Mouse (Mus musculus): ENCODE results near the gene Gm45234. TPM values are rescaled to one million over a fixed set of nuclear protein-coding genes. Genes with fewer than 3 reads are reported as not detected.

Gm45234 gene
- polyA plus RNA-seq, 1 experiment from 2014 or later: not detected

DNA sequence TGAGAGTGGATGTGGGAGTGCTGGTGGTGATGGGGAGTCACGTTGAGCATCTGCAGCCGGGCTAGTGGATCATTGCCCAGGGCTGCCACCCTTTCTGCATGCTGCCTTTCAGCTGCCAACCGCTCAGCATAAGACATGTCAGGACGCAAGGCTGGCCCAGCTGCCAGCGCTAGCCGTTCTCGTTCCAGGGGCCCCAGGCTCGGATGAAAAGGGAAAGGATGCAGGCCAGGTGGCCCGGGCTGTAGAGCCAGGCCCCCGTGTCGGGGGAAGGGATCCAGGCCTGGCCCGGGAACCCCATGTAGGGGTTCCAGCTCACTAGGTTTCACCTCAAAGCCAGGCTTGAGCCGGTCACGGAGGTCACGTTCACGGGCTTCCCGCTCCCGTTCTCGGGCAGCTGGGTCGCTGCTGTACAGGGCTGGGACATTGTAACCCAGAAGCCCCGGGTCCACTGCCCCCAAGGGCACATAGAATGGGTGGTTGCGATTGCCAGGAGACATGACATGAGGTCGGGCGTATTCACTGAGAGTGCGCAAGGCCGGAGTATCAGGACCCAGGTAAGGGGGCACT lies 11.0 kb downstream of the Gm45234 start:
- Histone ChIP-seq H3K27me3 (no peaks in the 10 kb centered on the region), H3K9me3 (replicated peaks) (no peaks in the 10 kb centered on the region), H3K27ac (peak overlapping the region; percentile 92), H3K36me3 (peaks cover 61% of the 10 kb centered on the region), H3K4me3 (peak overlapping the region; percentile 51), H3K4me1 (peaks cover 32% of the 10 kb centered on the region), H3K4me2 (replicated peaks) (peak overlapping the region; percentile 96), H3K9ac (peak overlapping the region; percentile 55)
- peak; percentile 5 for ATAC-seq (ENCODE audit: low FRiP score)
- 70% methylated on average over 26 of the region's 26 CpGs for WGBS

DNA sequence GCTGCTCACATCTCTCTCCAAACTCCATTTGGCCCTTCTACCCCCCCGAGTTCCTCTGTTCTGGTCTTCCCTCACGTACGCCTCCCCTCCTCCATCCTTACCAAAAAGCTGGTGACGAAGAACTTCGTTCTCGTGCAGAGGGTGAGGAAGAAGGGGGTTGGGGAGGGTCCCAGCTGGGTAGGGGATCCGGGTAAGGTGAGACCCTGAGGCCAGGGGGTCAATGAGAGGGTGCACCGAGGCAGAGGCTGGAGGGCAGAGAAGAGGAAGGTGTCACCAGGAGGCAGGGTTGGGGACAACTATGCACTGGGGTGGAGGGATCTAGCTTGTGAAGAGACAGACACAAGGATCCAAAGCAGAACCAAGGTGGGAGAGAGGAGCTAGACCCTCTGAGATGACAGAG lies 12.2 kb downstream of the Gm45234 start:
- H3K9me3 ChIP-seq (replicated peaks): no peaks in the 10 kb centered on the region
- no peak for ATAC-seq (ENCODE audit: low FRiP score)
- H3K9ac ChIP-seq: no peak overlapping the region
- H3K4me2 ChIP-seq (replicated peaks): no peak overlapping the region
- H3K4me3 ChIP-seq: no peak overlapping the region
- peaks cover 49% of the 10 kb centered on the region for H3K36me3 ChIP-seq
- no peak overlapping the region for H3K27ac ChIP-seq
- WGBS: 93% methylated on average over 8 of the region's 8 CpGs
- H3K27me3 ChIP-seq: no peaks in the 10 kb centered on the region
- H3K4me1 ChIP-seq: peaks cover 44% of the 10 kb centered on the region

DNA sequence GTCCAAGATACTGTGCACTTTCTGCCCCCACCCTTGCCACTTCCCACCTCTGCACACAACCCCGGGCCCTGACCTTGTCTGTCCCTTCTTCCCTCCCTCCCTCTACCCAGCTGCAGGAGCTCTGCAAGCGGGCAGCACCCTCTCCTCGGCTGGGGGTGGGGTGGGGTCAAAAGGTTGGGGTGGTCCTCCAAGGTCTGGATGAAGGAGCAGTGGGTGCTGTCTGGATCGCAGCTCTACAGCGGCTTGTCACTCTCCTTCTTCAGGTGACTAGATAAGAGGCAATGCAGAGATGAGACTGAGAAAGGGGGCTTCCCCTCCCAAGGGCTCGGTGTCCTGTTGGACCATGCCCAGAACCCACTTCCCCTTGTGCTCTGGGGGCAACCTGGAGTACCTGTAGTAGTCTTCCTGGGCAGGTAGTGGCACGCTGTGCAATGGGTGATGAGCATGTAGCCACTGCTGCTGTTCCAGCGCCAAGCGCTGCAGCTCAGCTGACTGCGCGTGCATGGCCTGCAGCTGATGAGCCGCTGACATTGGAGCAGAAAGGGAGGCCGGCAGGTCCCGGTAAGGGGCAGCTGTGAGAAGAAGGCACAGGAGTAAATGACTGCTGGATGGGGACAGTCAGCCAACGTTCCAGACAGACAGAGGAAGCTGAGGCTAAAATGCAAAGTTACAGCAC lies 12.8 kb downstream of the Gm45234 start:
- H3K27ac ChIP-seq: peak overlapping the region; percentile 23; the same call in 1 of the 2 replicates

DNA sequence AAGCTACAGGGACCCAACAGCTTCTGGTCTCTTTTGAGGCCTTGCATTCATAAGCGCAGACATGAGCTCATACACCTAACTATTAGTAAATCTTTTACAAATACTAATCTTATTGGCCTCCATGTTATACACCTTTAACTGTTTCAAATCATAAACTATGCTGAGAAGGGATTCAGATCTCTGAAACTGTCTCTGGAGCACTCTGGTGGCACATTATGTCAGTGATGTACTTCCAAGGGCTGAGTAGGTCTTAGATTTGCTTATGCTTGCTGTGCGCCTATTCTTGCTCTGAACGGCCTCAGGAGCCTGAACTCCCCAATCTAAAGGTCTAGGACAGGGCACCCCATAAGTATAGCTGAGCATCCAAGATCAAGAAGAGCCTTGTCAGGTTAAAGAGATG lies 14.0 kb downstream of the Gm45234 start:
- peak overlapping the region; percentile 94 for H3K9ac ChIP-seq
- 75% methylated on average over 3 of the region's 3 CpGs for WGBS
- no peaks in the 10 kb centered on the region for H3K27me3 ChIP-seq
- H3K27ac ChIP-seq: peak overlapping the region; percentile 100
- no peak for ATAC-seq (ENCODE audit: low FRiP score)
- peaks cover 31% of the 10 kb centered on the region for H3K36me3 ChIP-seq
- peak overlapping the region; percentile 78 for H3K4me2 ChIP-seq (replicated peaks)
- peaks cover 47% of the 10 kb centered on the region for H3K4me1 ChIP-seq
- H3K9me3 ChIP-seq (replicated peaks): no peaks in the 10 kb centered on the region
- H3K4me3 ChIP-seq: peak overlapping the region; percentile 66

More for the DNA sequence above, 12.8 kb downstream of the Gm45234 start:
- Histone ChIP-seq H3K4me1 (peaks cover 50% of the 10 kb centered on the region), H3K9ac (no peak overlapping the region), H3K4me3 (no peak overlapping the region), H3K27me3 (no peaks in the 10 kb centered on the region), H3K36me3 (peaks cover 43% of the 10 kb centered on the region), H3K4me2 (replicated peaks) (no peak overlapping the region), H3K9me3 (replicated peaks) (no peaks in the 10 kb centered on the region)
- ATAC-seq (ENCODE audit: low FRiP score): no peak
- WGBS: 93% methylated on average over 15 of the region's 15 CpGs

DNA sequence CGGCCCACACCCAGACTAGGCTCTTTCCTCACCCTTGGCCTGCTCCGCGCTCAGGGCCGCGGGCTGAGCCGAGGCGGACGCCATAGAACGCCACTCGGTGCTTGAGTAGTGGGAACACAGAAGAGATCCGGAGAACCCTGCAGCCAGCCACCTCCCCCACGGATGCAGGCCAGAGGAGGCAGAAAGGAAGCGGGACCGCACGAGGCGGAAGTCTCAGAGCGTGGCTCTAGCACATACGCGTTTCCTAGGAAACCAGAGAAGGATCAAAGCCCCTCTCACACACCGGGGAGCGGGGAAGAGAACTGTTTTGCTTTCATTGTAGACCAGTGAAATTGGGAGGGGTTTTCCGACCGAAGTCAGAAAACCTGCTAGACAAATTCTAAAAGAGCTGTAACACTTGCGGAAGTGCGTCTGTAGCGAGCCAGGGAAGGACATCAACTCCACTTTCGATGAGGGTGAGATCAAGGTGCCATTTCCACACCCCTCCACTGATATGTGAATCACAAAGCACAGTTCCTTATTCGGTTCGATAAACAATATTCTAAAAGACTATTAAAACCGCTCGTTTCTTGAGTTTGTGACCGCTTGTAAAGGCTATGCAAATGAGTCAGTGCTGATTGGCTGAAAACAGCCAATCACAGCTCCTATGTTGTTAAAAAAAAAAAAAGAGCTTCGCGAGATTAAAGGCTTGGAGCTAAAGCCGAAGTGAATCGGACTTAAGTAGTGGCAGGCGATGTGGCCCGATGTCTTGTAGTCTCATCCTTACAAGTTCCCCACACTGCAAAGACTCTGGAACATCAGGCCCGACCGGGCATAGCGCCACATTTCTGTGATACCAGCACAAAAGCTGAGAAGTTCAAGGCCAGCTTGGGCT lies 14.7 kb downstream of the Gm45234 start, which contains the start of gene Grcc10:
Gene Grcc10, minus strand, starts transcription at position 487 of the 874 bp plus-strand sequence.
- Histone ChIP-seq H3K4me3 (peak within 1 kb of the TSS; percentile 66), H3K9me3 (replicated peaks) (no peaks in the 10 kb centered on the region), H3K36me3 (peaks cover 27% of the 10 kb centered on the region), H3K9ac (peak within 1 kb of the TSS; percentile 94), H3K27ac (peak within 1 kb of the TSS; percentile 100), H3K27me3 (no peaks in the 10 kb centered on the region), H3K4me1 (peaks cover 40% of the 10 kb centered on the region), H3K4me2 (replicated peaks) (peak within 1 kb of the TSS; percentile 78)
- WGBS: under 1% methylated on average over 41 of the region's 41 CpGs
- ATAC-seq (ENCODE audit: low FRiP score): peak; percentile 82

DNA sequence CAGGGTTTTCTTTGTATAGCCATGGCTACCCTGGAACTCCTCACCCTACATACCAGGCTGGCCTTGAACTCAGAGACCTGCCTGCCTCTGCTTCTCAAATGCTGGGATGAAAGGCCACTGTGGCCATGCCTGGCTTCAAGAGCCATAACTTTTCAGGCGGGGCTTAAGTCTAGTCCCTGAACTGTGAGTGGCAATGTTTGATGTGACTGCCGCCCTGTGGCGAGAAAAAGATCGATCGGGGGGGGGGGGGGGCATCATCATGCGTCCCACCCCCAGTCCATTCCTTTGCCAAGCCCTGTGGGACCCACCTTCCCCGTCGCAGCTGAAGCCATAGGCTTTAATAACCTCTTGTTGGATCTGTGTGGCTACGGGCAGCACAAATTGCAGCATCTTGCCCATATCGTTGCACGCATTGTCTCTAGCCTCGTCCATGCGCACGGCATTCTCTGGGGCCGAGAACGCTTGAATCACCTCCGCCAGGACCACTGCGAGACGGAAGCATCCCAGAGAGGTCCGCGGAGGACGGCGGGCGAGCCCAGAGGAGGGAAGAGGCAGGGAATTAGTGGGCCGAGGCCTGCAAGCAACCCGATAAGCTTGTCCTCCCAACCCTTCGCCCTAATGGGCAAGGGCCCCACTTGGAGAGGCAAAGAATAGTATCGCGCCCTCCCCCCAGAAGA lies 15.5 kb downstream of the Gm45234 start:
- Histone ChIP-seq H3K27ac (peak overlapping the region; percentile 100), H3K4me1 (peaks cover 35% of the 10 kb centered on the region), H3K36me3 (peaks cover 27% of the 10 kb centered on the region), H3K4me2 (replicated peaks) (peak overlapping the region; percentile 78), H3K4me3 (peak overlapping the region; percentile 66), H3K27me3 (no peaks in the 10 kb centered on the region), H3K9ac (peak overlapping the region; percentile 94), H3K9me3 (replicated peaks) (no peaks in the 10 kb centered on the region)
- ATAC-seq (ENCODE audit: low FRiP score): peak; percentile 21
- under 1% methylated on average over 29 of the region's 29 CpGs for WGBS

DNA sequence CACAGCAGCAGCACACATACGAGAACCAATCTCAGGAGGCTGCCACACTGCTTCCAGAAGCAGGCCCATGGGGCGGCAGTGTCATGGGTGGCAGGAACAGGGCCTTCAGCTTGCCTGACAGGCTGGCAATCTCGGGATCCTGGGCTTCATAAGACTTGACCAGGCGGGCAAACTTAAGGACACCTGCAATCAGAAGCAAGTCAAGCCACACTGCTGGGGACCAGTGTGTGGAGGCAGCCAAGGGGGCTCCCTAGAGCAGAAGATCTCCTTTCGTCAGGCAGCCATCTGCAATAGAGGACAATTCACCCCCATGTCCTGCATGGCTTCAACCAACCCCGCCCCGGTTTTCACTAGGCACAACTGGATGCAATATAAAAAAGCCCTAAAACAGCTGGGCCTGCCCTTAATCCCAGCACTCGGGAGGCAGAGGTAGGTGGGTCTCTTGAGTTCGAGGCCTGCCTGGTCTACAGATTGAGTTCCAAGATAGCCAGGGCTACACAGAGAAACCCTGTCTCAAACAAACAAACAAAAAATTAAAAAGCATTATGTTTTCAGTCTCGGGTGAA lies 16.5 kb downstream of the Gm45234 start:
- Histone ChIP-seq H3K9me3 (replicated peaks) (no peaks in the 10 kb centered on the region), H3K27ac (no peak overlapping the region), H3K9ac (no peak overlapping the region), H3K4me1 (peaks cover 29% of the 10 kb centered on the region), H3K36me3 (peaks cover 18% of the 10 kb centered on the region), H3K4me3 (peak overlapping the region; percentile 66; the same call in 1 of the 2 replicates), H3K27me3 (no peaks in the 10 kb centered on the region), H3K4me2 (replicated peaks) (peak overlapping the region; percentile 78; the same call in 1 of the 2 replicates)
- no peak for ATAC-seq (ENCODE audit: low FRiP score)
- WGBS: 87% methylated on average over 10 of the region's 10 CpGs

DNA sequence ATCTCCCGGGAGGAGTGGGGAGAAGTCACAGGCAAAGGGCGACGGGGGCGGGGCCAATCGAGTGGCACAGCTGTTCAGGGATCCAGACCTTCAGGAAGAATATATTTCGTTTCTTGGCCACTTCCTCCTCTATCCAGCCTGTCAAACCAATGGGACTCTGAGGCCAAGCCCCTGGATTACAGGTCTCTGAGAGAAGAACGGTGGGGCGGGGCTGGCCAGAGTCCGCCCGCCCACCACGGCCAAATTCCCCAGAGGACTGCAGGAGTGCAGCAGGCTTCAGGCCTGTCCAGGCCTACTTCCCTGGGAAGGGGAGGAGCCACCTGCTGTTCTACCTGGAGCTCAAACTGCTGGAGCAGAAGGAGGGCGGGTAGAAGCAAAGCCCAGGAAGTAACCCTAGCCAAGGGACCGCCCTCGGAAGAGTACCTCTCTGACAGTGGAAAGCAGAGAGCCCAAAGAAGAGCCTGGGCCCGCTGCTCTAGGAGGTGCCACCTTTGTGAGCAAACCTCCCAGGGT lies 17.3 kb downstream of the Gm45234 start, which contains the start of gene Ptpn6:
Gene Ptpn6, minus strand, starts transcription at position 204 of the 513 bp plus-strand sequence.
- no peak within 1 kb of the TSS for H3K4me3 ChIP-seq
- peaks cover 11% of the 10 kb centered on the region for H3K36me3 ChIP-seq
- H3K27me3 ChIP-seq: no peaks in the 10 kb centered on the region
- WGBS: 34% methylated on average over 15 of the region's 15 CpGs
- H3K4me2 ChIP-seq (replicated peaks): peak within 1 kb of the TSS; percentile 78; the same call in 1 of the 2 replicates
- H3K9me3 ChIP-seq (replicated peaks): no peaks in the 10 kb centered on the region
- peak within 1 kb of the TSS; percentile 47 for H3K9ac ChIP-seq
- H3K4me1 ChIP-seq: peaks cover 29% of the 10 kb centered on the region
- H3K27ac ChIP-seq: peak within 1 kb of the TSS; percentile 55
- no peak for ATAC-seq (ENCODE audit: low FRiP score)

DNA sequence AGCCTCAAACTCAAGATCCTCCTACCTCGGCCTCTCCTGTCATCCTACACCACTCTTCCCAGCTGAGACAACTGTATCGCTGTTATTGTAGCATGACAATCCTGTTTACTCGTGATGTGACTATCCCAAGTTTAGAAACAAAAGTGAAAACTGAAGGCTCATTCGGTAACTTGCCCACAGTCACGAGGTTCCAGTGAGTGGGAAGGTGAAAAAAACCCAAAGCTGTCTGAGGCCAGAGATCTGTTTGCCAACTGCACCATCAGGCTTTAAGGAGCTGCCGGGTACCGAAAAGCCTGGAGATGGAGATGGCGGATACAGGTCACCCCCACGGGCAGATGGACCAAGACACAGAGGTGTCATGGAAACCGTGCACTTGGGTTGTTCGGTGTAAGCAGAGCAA lies 18.8 kb downstream of the Gm45234 start:
- WGBS: 93% methylated on average over 11 of the region's 11 CpGs
- H3K4me3 ChIP-seq: no peak overlapping the region
- no peaks in the 10 kb centered on the region for H3K27me3 ChIP-seq
- H3K4me2 ChIP-seq (replicated peaks): no peak overlapping the region
- ATAC-seq (ENCODE audit: low FRiP score): no peak
- H3K9me3 ChIP-seq (replicated peaks): no peaks in the 10 kb centered on the region
- H3K36me3 ChIP-seq: no peaks in the 10 kb centered on the region; the same call in 1 of the 2 replicates
- H3K27ac ChIP-seq: no peak overlapping the region
- no peak overlapping the region for H3K9ac ChIP-seq
- peaks cover 39% of the 10 kb centered on the region for H3K4me1 ChIP-seq

DNA sequence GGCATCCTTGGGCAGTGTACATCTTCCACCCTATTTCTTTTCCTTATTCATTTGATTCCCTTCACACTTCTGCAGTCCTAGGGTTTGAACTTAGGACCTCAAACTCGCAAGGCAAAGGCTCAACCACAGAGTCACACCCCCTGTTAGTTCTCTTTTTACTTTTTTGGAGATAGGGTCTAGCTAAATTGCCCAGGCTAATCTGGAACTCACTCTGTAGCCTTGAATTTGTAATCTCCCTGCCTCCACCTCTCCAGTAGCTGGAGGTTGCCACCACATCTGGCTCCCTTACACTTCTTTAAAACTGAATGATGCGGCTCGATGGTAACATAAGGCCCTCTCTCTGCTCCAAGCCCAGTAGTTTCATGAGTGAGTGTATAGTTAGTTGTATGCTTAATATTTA lies 21.4 kb downstream of the Gm45234 start:
- Histone ChIP-seq H3K27me3 (no peaks in the 10 kb centered on the region), H3K9me3 (replicated peaks) (no peaks in the 10 kb centered on the region), H3K4me3 (no peak overlapping the region), H3K36me3 (no peaks in the 10 kb centered on the region; the same call in 1 of the 2 replicates), H3K27ac (no peak overlapping the region), H3K9ac (no peak overlapping the region), H3K4me1 (peaks cover 26% of the 10 kb centered on the region), H3K4me2 (replicated peaks) (no peak overlapping the region)
- no peak for ATAC-seq (ENCODE audit: low FRiP score)
- WGBS: 92% methylated on average over 3 of the region's 3 CpGs

All from hindbrain, embryonic 12.5 days (tissue).